Mouse (Mus musculus) monocyte, adult 5-6 weeks (primary cell): Measurements from ENCODE around the gene Cwf19l1. TPM values are rescaled to one million over a fixed set of nuclear protein-coding genes. Genes with fewer than 3 reads are reported as not detected.

ENCODE experiments used
- ATAC-seq: fragments of 153-309, 156-312 bp; replicated peaks from 2 replicates; pipeline ENCODE4 v1.8.0; 2017; ENCODE audit warnings: mild to moderate bottlenecking; ENCODE audit not compliant: low TSS enrichment, insufficient number of reproducible peaks, severe bottlenecking, poor library complexity, low FRiP score
- total RNA-seq: library from RNA; stranded (forward); fragments of 200-1000, 200-491, 200-594 nt; gene quantifications from 3 replicates; pipeline ENCODE4 v1.2.3, GENCODE M21; 2017

The Cwf19l1 gene
- 9.8 to 16.1 TPM (median 13.7 TPM) in 3 replicates for total RNA-seq

DNA sequence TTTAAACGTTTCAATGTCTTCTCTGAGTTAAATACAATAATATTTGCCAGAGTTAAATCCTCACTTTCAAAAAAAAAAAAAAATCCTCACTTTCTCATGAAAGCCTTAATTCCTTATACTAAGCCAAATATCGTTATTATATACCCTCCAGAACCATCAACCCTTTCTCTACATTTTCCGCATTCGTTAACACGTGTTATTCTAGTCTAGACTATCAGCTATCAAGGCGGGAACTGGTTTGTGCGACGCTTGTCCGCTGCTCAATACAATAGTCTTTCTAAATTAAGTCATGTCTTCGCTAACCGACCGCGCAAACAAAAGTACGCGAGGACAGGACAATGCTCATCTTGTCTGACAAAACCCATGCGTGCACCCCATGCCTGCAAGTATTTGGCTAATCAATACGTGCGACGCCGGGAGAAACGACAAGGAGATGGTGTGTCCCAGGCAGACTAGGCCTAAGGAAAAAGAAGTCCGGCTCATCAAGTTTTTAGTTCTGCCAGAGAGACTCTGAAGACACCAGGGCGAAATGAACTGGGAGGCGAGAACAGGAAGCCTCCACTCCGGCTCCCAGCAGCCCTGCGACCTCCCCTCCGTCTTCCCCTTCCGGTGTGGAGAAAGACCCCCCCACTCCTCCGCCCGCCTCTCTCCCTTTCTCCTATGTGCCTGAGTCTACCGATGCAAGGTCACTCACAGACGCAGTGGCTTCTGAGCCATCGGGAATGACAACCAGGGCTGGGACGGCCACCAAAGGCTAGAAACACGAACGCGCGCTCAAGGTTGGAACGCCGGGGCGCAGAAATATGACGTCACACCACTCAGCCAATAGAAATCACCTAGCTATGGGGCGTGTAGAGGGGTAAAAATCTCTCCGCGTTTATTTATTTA lies at the start of gene Cwf19l1:
Gene Cwf19l1, minus strand, starts transcription at position 805 of the 888 bp plus-strand sequence.
- peak; percentile 82 for ATAC-seq

GRCm38 (mm10) chr19:44183968-44184367 lies 48.3 kb upstream of the Cwf19l1 start:
- ATAC-seq, result no peak

GRCm38 (mm10) chr19:44180502-44180901 lies 44.8 kb upstream of the Cwf19l1 start:
- no peak for ATAC-seq

GRCm38 (mm10) chr19:44176741-44177140 lies 41.1 kb upstream of the Cwf19l1 start:
- ATAC-seq, result 0 out of 2 replicates have a peak, but pooled peaks have one; percentile 40

- ATAC-seq, result no peak
Observed at GRCm38 (mm10) chr19:44174835-44175234, 39.2 kb upstream of the Cwf19l1 start.

DNA sequence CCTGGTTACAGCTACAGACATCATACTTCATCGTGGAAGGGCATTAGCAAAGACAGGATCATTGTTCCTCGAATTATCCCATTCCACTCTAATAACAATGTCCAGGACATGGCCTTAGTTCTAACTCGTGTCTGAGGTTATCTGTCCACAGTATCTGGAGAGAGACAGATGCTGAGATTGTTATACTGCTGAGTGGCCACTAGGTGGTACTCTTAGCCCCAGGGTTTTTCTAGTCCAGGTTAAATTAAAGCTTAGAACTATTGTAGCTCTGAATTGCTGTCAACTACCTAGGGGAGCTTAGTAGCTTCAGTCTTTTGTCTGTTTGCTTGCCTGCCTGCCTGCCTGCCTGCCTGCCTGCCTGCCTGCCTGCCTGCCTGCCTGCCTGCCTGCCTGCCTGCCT lies 25.8 kb upstream of the Cwf19l1 start:
- peak; percentile 68; the same call in 1 of the 2 replicates for ATAC-seq

DNA sequence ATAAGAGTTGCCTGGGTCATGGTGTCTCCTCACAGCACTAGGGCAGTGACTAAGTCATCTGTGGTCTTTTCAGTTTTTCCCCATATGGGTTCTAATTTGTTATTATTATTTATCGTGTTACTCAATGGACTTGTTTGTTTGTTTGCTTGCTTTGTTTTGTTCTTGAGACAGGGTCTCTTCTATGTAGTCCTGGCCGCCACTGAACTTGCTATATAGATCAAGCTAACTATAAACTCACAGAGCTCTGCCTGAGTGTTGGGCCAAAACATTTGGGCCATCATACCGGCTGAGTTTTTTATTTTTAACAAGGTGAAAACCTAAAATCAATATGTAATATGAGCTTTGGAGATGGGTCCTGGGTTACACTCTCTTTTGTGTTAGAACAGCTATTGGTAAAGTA lies 23.7 kb upstream of the Cwf19l1 start:
- ATAC-seq, result no peak

GRCm38 (mm10) chr19:44157005-44157404 lies 21.3 kb upstream of the Cwf19l1 start:
- ATAC-seq, result no peak

DNA sequence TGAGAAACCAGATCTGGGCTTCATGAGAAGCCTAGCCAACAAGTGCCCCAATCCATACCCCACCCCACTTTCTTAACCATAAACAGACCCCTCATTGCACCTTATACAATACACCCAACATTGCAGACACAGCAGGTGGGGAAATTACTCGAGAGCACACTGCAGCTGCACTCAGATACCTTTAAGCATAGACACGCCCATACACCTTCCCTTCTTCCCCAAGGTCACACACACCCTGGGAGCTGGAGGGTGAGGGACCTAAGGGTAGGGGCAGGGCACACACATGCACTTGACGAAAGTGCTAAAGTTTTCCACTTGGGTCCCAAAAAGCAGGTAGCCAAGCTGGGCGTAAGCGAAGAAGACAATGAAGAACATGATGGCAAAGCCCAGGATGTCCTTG lies 18.1 kb upstream of the Cwf19l1 start:
- ATAC-seq, result no peak

- no peak for ATAC-seq
Observed at GRCm38 (mm10) chr19:44148991-44149390, 13.3 kb upstream of the Cwf19l1 start.

- ATAC-seq, result no peak
Observed at GRCm38 (mm10) chr19:44148345-44148744, 12.7 kb upstream of the Cwf19l1 start.

DNA sequence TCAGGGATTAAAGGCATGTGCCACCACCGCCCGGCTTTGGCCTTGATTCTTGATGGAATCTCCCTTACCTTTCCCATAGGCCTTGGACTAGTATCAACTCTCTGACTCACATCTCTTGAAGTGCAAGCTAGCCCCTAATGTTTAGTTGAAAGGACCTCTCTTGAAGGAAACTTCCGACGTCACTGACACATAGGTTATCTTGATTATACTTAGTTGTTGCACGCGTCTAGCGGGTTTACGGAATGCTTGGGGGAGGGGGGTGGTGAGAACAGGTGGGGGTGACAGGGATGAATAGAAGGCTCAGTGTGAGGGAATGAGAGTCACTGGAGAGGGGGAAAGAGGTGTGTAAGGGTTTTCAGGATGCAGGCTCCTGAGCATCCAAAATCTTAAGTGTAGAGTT lies 11.3 kb upstream of the Cwf19l1 start:
- no peak for ATAC-seq

DNA sequence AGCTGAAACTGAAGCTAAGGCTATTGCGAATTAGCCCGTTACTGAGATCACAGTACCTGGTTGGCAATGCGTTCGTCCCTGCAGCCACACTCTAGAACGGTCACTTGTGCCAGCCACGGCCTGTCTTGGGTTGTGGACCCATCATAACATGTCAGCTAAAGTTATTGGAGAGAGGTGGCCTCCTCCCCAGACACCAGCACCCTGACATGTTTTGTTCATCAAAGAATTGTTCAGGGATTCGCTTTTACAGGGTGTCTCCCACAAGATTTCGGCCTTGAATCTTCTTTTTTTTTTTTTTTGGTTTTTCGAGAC lies 10.8 kb upstream of the Cwf19l1 start:
- 0 out of 2 replicates have a peak, but pooled peaks have one; percentile 3 for ATAC-seq

DNA sequence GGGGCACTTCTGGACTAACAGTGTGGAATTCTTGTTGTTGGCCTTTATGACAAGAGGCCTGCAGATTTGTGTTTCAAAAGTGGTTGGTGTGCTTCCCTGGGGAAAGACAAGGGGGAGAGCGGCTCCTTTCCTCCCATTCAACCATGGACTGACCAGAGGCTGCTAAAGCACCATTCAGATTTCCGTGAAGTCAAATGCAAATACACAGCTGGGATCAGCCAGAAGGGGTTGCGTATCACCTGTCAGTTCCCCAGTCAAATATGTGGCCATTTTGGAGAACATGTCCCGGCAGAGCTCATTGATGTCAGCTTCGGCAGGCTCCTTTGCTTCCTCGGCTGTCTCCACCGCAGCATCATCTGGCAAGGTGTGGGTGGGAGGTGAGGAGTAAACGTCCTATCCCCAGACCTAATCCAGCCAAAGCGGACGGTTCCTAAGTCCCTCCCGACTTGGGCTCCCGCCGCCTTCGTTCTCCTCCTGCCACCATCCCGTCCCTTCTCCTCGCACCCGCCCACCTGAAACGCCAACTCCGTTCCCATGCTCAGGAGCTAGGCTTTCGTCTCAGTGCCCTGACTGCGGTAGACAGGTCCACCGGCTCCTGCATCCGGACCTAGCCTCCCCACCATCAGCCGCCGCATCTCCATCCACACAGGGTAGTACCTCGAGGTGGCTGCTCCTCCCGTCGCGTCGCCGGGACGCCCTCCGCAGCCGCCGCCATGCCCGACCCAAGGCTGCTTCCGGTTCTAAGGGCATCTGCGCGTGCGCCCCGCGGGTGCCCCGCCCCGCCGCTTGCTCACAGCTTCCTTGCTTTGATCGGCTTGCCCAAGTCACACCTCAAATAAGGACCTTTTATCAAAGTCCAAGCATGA lies 10.3 kb upstream of the Cwf19l1 start, which contains the start of gene Bloc1s2:
Gene Bloc1s2, minus strand, starts transcription at position 745 of the 866 bp plus-strand sequence.
- peak; percentile 54 for ATAC-seq

DNA sequence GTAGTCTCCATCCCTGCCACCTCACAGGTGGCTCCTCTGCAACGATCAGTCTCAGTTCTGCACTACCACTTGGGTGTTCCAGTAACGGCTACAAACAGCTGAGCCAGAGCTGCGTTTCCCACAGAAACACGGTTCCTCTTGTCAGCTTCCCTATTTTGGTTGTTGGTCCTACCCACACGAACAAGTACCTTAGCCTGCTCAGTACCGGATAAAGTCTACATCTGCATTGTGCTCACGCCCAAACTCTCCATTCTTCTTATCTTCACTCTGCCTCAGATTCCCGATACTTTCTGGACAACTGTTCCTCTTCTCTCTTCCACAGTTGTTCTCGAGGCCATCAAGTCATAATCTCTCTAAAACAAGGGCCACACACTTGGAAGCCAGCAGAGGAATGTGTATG lies 8.7 kb upstream of the Cwf19l1 start:
- ATAC-seq, result peak; percentile 66

DNA sequence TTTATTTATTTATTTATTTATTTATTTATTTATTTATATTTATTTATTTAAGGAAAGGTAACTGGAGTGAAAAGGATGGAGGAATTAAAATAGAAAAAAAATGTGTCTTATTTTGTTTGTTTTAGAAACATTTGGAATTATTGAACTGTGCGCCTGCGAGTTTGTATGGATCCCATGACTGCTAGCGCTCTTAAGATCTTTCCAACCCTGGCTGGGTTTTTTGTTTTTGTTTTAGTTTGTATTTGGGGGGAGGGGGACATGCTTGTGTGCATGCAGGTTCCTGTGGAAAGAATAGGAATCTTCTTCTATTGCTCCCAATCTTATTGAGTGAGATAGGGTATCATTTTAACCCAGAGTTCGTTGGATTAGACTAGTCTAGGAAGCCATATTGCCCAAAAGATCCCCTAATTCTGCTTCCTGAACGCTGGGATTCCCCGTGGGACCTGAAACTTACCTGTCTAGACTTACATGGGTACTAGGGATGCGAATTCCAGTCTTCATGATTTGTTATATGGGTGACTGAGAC lies 347 bp upstream of the Cwf19l1 start:
- ATAC-seq, result no peak

GRCm38 (mm10) chr19:44132917-44133316 lies 2.8 kb downstream of the Cwf19l1 start:
- no peak for ATAC-seq

DNA sequence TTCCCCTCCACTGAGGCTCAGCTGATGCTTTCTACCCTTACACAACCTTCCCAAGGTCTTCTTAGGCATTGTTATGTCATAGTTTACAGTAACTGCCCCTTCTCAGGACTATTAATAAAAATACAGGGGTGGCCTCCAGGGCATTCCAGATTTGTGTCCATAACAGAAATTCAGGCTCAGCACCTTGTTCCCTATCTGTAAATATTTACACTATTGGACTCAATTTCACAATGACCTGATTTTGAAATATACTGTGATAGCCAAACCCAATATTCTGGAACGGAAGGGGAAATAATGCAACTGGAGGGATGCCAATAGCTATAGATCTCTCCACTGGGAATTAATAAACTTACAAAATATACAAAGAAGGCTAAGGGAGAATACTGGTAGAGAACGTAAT lies 7.1 kb downstream of the Cwf19l1 start:
- no peak for ATAC-seq

DNA sequence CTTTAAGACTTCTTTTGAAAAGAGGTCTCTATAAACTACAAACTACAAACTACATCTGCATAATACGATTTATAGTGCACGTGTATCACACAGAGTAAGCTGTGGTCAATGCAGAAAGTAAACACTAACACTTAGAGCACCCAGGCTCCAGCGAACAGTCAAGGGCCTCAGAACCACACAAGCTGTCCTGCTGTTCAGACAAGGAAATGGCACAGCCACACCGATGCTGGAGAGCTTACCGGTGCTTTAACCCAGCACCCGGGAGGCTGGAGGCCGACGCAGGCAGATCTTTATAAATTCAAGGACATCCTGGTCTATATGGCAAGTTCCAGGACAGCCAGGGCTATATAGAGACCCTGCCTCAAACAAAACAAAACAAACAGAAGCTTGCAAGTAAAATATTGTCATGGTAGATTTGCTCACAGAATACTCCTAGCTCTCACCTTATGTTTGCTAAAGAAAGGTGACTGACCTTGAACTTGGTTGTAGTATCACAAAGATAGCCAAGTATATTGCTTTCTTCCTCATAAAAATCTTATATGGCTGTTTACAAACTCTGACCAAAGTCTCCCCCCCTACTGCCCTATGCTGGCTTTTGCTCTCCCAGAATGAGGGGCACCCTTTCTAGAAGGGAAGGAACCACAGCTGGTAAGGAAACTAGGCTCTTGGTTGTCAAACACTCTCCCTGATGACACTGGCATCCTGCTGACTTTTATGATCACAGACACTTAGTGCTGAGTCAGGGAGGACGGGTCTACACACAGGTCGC lies 7.8 kb downstream of the Cwf19l1 start:
- no peak for ATAC-seq
